Mouse (Mus musculus): Measurements from ENCODE around the gene 2810004N23Rik. TPM values are rescaled to one million over a fixed set of nuclear protein-coding genes. Genes with fewer than 3 reads are reported as not detected.
"Not testable (repeated sequence)": the region's sequence is repeated elsewhere in the genome, so short reads cannot be mapped to it uniquely, and the experiment has no call there.

The 2810004N23Rik gene
- polyA plus RNA-seq, 1 experiment from 2014 or later, result 44.9 TPM

DNA sequence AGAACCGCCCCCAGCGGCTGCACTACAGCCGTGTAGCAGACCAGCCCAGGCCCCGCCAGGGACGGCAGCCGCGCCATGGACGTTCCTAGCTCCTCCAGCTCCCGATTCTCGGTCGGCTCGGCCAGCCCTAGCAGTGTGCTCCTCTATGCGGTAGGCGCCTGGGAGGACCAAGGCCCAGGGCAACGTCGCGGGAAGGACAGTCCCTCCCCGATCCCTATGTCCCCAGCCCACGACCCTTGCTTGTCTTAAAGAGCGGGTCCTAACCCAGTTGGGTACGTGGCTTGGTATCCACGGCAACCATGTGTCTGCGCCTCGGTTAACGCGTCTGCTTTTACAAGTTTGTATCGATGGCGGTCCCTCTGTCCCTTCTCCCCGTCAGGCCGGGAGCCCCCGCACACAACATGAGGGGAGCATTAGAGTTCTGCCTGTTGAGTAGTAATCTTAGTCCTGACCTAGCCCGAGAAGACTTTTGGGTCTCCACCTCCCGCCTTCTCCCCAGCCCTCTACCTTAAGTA is 300 bp upstream of the 2810004N23Rik start:
- ATAC-seq (ENCODE audit: insufficient read depth, low FRiP score, low read depth), result no peak

GRCm38 (mm10) chr8:124860188-124860587 is 2.7 kb downstream of the 2810004N23Rik start:
- Histone ChIP-seq H3K4me3 (replicated peaks) (no peak overlapping the region), H3K36me3 (peaks cover 42% of the 10 kb centered on the region), H3K4me2 (no peak overlapping the region), H3K9ac (no peak overlapping the region), H3K27me3 (replicated peaks) (no peaks in the 10 kb centered on the region), H3K4me1 (peaks cover 4% of the 10 kb centered on the region), H3K27ac (no peak overlapping the region), H3K9me3 (no peaks in the 10 kb centered on the region)
- ATAC-seq (ENCODE audit: insufficient read depth, low FRiP score, low read depth), result no peak
- 92% methylated on average over 3 of the region's 3 CpGs for WGBS

More for the DNA sequence above, 300 bp upstream of the 2810004N23Rik start:
- Histone ChIP-seq H3K9me3 (no peaks in the 10 kb centered on the region), H3K36me3 (peaks cover 14% of the 10 kb centered on the region), H3K4me3 (replicated peaks) (peak overlapping the region; percentile 76), H3K27ac (peak overlapping the region; percentile 91), H3K9ac (peak overlapping the region; percentile 89), H3K4me1 (peaks cover 4% of the 10 kb centered on the region), H3K27me3 (replicated peaks) (no peaks in the 10 kb centered on the region), H3K4me2 (peak overlapping the region; percentile 65)
- under 1% methylated on average over 33 of the region's 33 CpGs for WGBS

DNA sequence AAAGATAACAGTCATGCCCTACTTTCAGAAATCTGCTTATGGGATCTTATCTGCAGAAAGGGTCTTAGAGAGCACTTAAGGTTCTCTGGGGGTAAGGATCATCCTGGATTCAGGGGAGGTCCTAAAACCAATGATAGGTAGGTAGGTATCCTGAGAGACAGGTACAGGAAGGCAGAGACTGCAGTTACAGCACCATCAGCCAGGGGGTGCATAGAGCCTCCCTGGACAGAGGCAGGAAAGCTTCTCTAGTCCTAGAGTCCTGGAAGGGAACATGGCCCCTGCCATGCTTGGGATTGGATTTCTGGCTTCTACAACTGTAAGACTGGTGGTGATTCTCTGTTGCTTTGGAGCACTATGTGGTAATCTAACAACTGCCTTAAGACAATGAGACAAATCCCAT is 3.5 kb downstream of the 2810004N23Rik start:
- Histone ChIP-seq H3K27me3 (replicated peaks) (no peaks in the 10 kb centered on the region), H3K4me3 (replicated peaks) (no peak overlapping the region), H3K9me3 (no peaks in the 10 kb centered on the region), H3K36me3 (peaks cover 49% of the 10 kb centered on the region), H3K27ac (no peak overlapping the region), H3K4me1 (peaks cover 4% of the 10 kb centered on the region), H3K9ac (no peak overlapping the region), H3K4me2 (no peak overlapping the region)
- no peak for ATAC-seq (ENCODE audit: insufficient read depth, low FRiP score, low read depth)

- no peak overlapping the region for H3K4me2 ChIP-seq
- no peak overlapping the region for H3K4me3 ChIP-seq (replicated peaks)
- no peaks in the 10 kb centered on the region for H3K27me3 ChIP-seq (replicated peaks)
- no peak overlapping the region for H3K27ac ChIP-seq
- H3K9ac ChIP-seq, result no peak overlapping the region
- H3K4me1 ChIP-seq, result no peaks in the 10 kb centered on the region
- ATAC-seq (ENCODE audit: insufficient read depth, low FRiP score, low read depth), result no peak
- H3K9me3 ChIP-seq, result no peaks in the 10 kb centered on the region
- 91% methylated on average over 1 of the region's 1 CpGs for WGBS
- peaks cover 55% of the 10 kb centered on the region for H3K36me3 ChIP-seq
Observed at GRCm38 (mm10) chr8:124853511-124853910, 9.4 kb downstream of the 2810004N23Rik start.

DNA sequence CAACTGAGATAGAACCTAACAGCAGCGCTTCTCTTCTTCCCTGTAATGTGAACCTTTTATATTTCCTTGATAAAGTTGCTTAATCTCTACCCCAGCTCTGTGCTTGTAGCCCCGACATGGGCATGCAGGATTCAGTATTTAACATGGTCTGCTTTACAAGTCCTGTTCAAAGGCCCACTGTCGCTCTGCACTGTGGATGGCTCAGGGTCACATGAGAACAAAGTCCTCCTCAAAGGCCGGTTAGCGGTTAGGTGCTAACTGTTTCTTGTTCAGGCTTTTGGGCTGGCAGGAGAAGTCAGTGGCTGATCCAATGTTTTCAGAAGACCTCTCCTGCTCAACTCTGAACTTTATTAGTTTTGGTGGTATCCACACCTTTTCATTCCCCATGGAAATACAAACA is 17.3 kb downstream of the 2810004N23Rik start:
- Histone ChIP-seq H3K36me3 (peaks cover 7% of the 10 kb centered on the region), H3K9me3 (no peaks in the 10 kb centered on the region), H3K9ac (no peak overlapping the region), H3K4me1 (no peaks in the 10 kb centered on the region), H3K27me3 (replicated peaks) (no peaks in the 10 kb centered on the region), H3K4me3 (replicated peaks) (no peak overlapping the region), H3K4me2 (no peak overlapping the region), H3K27ac (no peak overlapping the region)
- 85% methylated on average over 5 of the region's 5 CpGs for WGBS
- ATAC-seq (ENCODE audit: insufficient read depth, low FRiP score, low read depth), result no peak

- H3K9ac ChIP-seq, result no peak overlapping the region
- no peak overlapping the region for H3K4me3 ChIP-seq (replicated peaks)
- no peak for ATAC-seq (ENCODE audit: insufficient read depth, low FRiP score, low read depth)
- H3K9me3 ChIP-seq, result no peaks in the 10 kb centered on the region
- no peak overlapping the region for H3K4me2 ChIP-seq
- no peaks in the 10 kb centered on the region for H3K27me3 ChIP-seq (replicated peaks)
- 66% methylated on average over 3 of the region's 3 CpGs for WGBS
- H3K36me3 ChIP-seq, result peaks cover 9% of the 10 kb centered on the region
- H3K4me1 ChIP-seq, result no peaks in the 10 kb centered on the region
- H3K27ac ChIP-seq, result no peak overlapping the region
Observed at GRCm38 (mm10) chr8:124845131-124845530, 17.8 kb downstream of the 2810004N23Rik start.

DNA sequence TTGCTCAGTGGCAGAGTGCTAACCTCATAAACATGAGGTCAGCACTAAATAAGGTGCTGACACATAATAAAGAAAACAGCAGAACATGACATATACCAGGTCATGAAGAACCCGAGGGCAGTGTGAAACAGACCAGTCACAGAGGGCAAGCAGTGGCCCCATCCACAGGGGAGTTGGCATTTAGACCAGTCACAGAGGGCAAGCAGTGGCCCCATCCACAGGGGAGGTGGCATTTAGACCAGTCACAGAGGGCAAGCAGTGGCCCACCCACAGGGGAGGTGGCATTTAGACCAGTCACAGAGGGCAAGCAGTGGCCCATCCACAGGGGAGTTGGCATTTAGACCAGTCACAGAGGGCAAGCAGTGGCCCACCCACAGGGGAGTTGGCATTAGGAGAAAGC is 20.0 kb downstream of the 2810004N23Rik start:
- H3K9ac ChIP-seq; H3K4me3 ChIP-seq (replicated peaks); H3K27ac ChIP-seq; H3K9me3 ChIP-seq; H3K4me1 ChIP-seq; H3K27me3 ChIP-seq (replicated peaks); H3K4me2 ChIP-seq; ATAC-seq (ENCODE audit: insufficient read depth, low FRiP score, low read depth): not testable (repeated sequence)
- 79% methylated on average over 1 of the region's 1 CpGs for WGBS
- H3K36me3 ChIP-seq, result peaks cover 24% of the 10 kb centered on the region

- Histone ChIP-seq H3K4me1 (no peaks in the 10 kb centered on the region), H3K27ac (no peak overlapping the region), H3K9ac (no peak overlapping the region), H3K9me3 (no peaks in the 10 kb centered on the region), H3K4me2 (no peak overlapping the region), H3K27me3 (replicated peaks) (no peaks in the 10 kb centered on the region), H3K4me3 (replicated peaks) (no peak overlapping the region), H3K36me3 (peaks cover 26% of the 10 kb centered on the region)
- ATAC-seq (ENCODE audit: insufficient read depth, low FRiP score, low read depth), result no peak
- 89% methylated on average over 10 of the region's 10 CpGs for WGBS
Observed at GRCm38 (mm10) chr8:124841775-124842174, 21.1 kb downstream of the 2810004N23Rik start.

DNA sequence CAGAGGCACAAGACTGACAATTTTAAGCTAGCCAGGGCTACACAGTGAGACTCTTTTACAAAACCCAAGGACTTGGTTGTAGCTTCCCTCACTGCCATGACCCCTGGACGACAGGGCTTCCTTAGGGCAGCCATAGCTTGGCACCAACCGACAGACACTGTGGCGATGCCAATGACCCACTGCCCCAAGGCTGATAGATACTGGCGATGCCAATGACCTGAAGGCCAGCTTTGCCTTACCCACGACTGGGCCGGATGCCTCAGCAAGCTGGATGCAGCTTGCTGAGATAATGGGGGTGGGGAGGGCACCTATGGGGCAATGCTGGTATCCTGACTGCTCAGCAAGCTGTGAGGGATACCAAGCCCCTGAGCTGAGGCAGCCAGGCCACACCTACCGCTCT is 22.0 kb downstream of the 2810004N23Rik start:
- whole genome bisulfite sequencing, result 91% methylated on average over 7 of the region's 7 CpGs
- no peak for ATAC-seq (ENCODE audit: insufficient read depth, low FRiP score, low read depth)

DNA sequence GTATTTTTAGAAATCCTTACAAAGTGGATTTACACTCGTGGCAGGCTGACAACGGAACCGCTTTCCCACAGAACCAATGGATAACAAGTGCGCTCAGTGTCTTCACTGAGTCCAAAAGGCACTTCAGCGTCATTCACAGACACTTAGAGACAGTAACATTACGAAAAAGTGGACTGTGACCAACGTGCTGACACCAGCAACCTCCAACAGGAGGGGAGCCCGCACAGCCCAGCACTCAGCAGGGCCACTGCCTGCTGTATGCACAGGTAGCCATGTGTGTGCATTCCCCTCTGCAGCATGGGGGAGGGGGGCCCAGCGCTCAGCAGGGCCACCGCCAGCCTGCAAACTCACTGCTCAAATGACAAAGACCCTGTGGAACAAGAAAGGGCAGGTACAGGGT is 23.5 kb downstream of the 2810004N23Rik start:
- Histone ChIP-seq H3K27me3 (replicated peaks) (no peaks in the 10 kb centered on the region), H3K9ac (no peak overlapping the region), H3K9me3 (no peaks in the 10 kb centered on the region), H3K4me3 (replicated peaks) (no peak overlapping the region), H3K4me1 (no peaks in the 10 kb centered on the region), H3K4me2 (no peak overlapping the region), H3K27ac (no peak overlapping the region), H3K36me3 (peaks cover 26% of the 10 kb centered on the region)
- no peak for ATAC-seq (ENCODE audit: insufficient read depth, low FRiP score, low read depth)
- WGBS, result 91% methylated on average over 10 of the region's 10 CpGs

More for the DNA sequence above, 22.0 kb downstream of the 2810004N23Rik start:
- H3K9ac ChIP-seq, result no peak overlapping the region
- H3K9me3 ChIP-seq, result no peaks in the 10 kb centered on the region
- H3K4me3 ChIP-seq (replicated peaks), result no peak overlapping the region
- H3K36me3 ChIP-seq, result peaks cover 26% of the 10 kb centered on the region
- no peaks in the 10 kb centered on the region for H3K27me3 ChIP-seq (replicated peaks)
- H3K4me1 ChIP-seq, result no peaks in the 10 kb centered on the region
- no peak overlapping the region for H3K4me2 ChIP-seq
- no peak overlapping the region for H3K27ac ChIP-seq

GRCm38 (mm10) chr8:124837956-124838355 is 25.0 kb downstream of the 2810004N23Rik start:
- no peak for ATAC-seq (ENCODE audit: insufficient read depth, low FRiP score, low read depth)
- Histone ChIP-seq H3K9ac (no peak overlapping the region), H3K9me3 (no peaks in the 10 kb centered on the region), H3K27ac (no peak overlapping the region), H3K36me3 (peaks cover 26% of the 10 kb centered on the region), H3K4me2 (no peak overlapping the region), H3K4me1 (peaks cover 5% of the 10 kb centered on the region), H3K4me3 (replicated peaks) (no peak overlapping the region), H3K27me3 (replicated peaks) (no peaks in the 10 kb centered on the region)
- 75% methylated on average over 2 of the region's 2 CpGs for WGBS

GRCm38 (mm10) chr8:124836907-124837306 is 26.0 kb downstream of the 2810004N23Rik start:
- no peaks in the 10 kb centered on the region for H3K27me3 ChIP-seq (replicated peaks)
- no peak overlapping the region for H3K4me2 ChIP-seq
- no peak overlapping the region for H3K4me3 ChIP-seq (replicated peaks)
- H3K9me3 ChIP-seq, result no peaks in the 10 kb centered on the region
- no peak for ATAC-seq (ENCODE audit: insufficient read depth, low FRiP score, low read depth)
- WGBS, result 79% methylated on average over 2 of the region's 2 CpGs
- peaks cover 5% of the 10 kb centered on the region for H3K4me1 ChIP-seq
- H3K36me3 ChIP-seq, result peaks cover 26% of the 10 kb centered on the region
- H3K27ac ChIP-seq, result no peak overlapping the region
- H3K9ac ChIP-seq, result no peak overlapping the region

DNA sequence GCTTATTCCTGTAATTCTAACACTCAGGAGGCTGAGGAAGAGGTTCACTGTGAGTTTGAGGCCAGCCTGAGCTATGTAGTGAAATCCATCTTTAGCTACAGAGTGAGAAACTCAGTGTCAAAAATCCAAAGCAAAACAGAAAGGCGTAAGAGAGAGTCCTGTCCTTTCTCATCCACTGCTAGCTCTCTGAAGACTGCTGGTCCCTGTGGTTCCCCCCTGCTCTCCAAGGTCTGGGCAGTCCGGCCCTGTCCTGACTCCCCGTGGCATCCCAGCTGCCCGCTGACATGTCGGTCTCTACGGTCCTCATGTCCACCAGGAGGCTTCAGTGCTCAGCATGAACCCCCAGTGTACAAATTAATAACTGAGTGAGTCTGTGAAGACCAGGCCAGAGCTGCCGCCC is 26.6 kb downstream of the 2810004N23Rik start:
- 84% methylated on average over 7 of the region's 7 CpGs for WGBS
- no peak for ATAC-seq (ENCODE audit: insufficient read depth, low FRiP score, low read depth)
- no peaks in the 10 kb centered on the region for H3K9me3 ChIP-seq

More for the DNA sequence above, 26.6 kb downstream of the 2810004N23Rik start:
- no peak overlapping the region for H3K27ac ChIP-seq
- H3K4me3 ChIP-seq (replicated peaks), result no peak overlapping the region
- H3K27me3 ChIP-seq (replicated peaks), result no peaks in the 10 kb centered on the region
- no peak overlapping the region for H3K9ac ChIP-seq
- peaks cover 26% of the 10 kb centered on the region for H3K36me3 ChIP-seq
- peaks cover 5% of the 10 kb centered on the region for H3K4me1 ChIP-seq
- H3K4me2 ChIP-seq, result no peak overlapping the region

Data from stomach, embryonic 15.5 days (tissue).